Mouse (Mus musculus): ENCODE measurements around the gene Lce1i.

Gene Lce1i

GRCm38 (mm10) chr3:92778799-92779198 is at the start of gene Lce1i:
Lce1i (minus strand) TSS chr3:92778899.
- no peak for DNase-seq (ENCODE audit: low read depth, low spot score)

- no peak for DNase-seq (ENCODE audit: low read depth, low spot score)
Measured at GRCm38 (mm10) chr3:92827108-92827507, 48.4 kb upstream of the Lce1i start, which contains the start of gene Kprp. Kprp (minus strand) TSS chr3:92827247.

- DNase-seq (ENCODE audit: low read depth, low spot score): no peak
Measured at GRCm38 (mm10) chr3:92825808-92826207, 47.1 kb upstream of the Lce1i start.

- DNase-seq (ENCODE audit: low read depth, low spot score): peak; percentile 88
Measured at GRCm38 (mm10) chr3:92816036-92816435, 37.3 kb upstream of the Lce1i start.

- peak; percentile 54 for DNase-seq (ENCODE audit: low read depth, low spot score)
Measured at GRCm38 (mm10) chr3:92815581-92815980, 36.9 kb upstream of the Lce1i start.

- DNase-seq (ENCODE audit: low read depth, low spot score): no peak
Measured at GRCm38 (mm10) chr3:92807791-92808190, 29.1 kb upstream of the Lce1i start, which contains the start of gene Lce1k. Lce1k (minus strand) TSS chr3:92807891.

- no peak for DNase-seq (ENCODE audit: low read depth, low spot score)
Measured at GRCm38 (mm10) chr3:92790414-92790813, 11.7 kb upstream of the Lce1i start, which contains the start of gene Lce1j. Lce1j (minus strand) TSS chr3:92790514.

GRCm38 (mm10) chr3:92771573-92771972 is 7.1 kb downstream of the Lce1i start:
- peak; percentile 46 for DNase-seq (ENCODE audit: low read depth, low spot score)

GRCm38 (mm10) chr3:92764965-92765364 is 13.7 kb downstream of the Lce1i start, which contains the start of gene Lce1h:
Lce1h (minus strand) TSS chr3:92765065.
- DNase-seq (ENCODE audit: low read depth, low spot score): no peak

GRCm38 (mm10) chr3:92753197-92753596 is 25.5 kb downstream of the Lce1i start:
- peak; percentile 10 for DNase-seq (ENCODE audit: low read depth, low spot score)

GRCm38 (mm10) chr3:92752238-92752637 is 26.5 kb downstream of the Lce1i start, which contains the start of gene Lce1g:
Lce1g (minus strand) TSS chr3:92752338.
- no peak for DNase-seq (ENCODE audit: low read depth, low spot score)

- DNase-seq (ENCODE audit: low read depth, low spot score): no peak
Measured at GRCm38 (mm10) chr3:92738996-92739395, 39.7 kb downstream of the Lce1i start, which contains the start of gene Gm38119. Gm38119 (minus strand) TSS chr3:92739096.
